Mouse (Mus musculus) limb, embryonic 11.5 days (tissue): ENCODE data around the gene Olfr71. TPM values are rescaled to one million over a fixed set of nuclear protein-coding genes. Genes with fewer than 3 reads are reported as not detected.

Experiments used
- ATAC-seq: fragments of 200-750 bp; cut with Nextera tagmentation; 2 replicates; pipeline ENCODE4 v1.8.0; 2017; ENCODE audit warnings: low read depth; ENCODE audit not compliant: insufficient number of reproducible peaks, low FRiP score, low TSS enrichment
- DNase-seq: peaks from one replicate; pipeline ENCODE4 v3.0.0-alpha.2; 2015; ENCODE audit warnings: low spot score
- H3K27ac ChIP-seq: fragments of 300-500 bp; sonication (generic); replicated peaks from 2 replicates; pipeline ENCODE4 v1.5.1; 2014; ENCODE audit warnings: low read depth, mild to moderate bottlenecking, low read length
- H3K27me3 ChIP-seq: fragments of 300-500 bp; sonication (generic); 2 replicates; pipeline ENCODE4 v1.6.1; 2014; ENCODE audit warnings: mild to moderate bottlenecking, low read length, mixed read lengths; ENCODE audit not compliant: control insufficient read depth, insufficient read depth
- H3K36me3 ChIP-seq: fragments of 300-500 bp; sonication (generic); 2 replicates; pipeline ENCODE4 v1.6.1; 2014; ENCODE audit warnings: mild to moderate bottlenecking, low read length, moderate library complexity, mixed read lengths; ENCODE audit not compliant: control insufficient read depth, insufficient read depth
- H3K4me1 ChIP-seq: fragments of 300-500 bp; sonication (generic); 2 replicates; pipeline ENCODE4 v1.6.1; 2014; ENCODE audit warnings: low read length, mixed read lengths; ENCODE audit not compliant: control insufficient read depth, insufficient read depth
- H3K4me2 ChIP-seq: fragments of 300-500 bp; sonication (generic); 2 replicates; pipeline ENCODE4 v1.6.1; 2014; ENCODE audit warnings: low read depth, mild to moderate bottlenecking, moderate library complexity; ENCODE audit not compliant: severe bottlenecking
- H3K4me3 ChIP-seq: fragments of 300-500 bp; sonication (generic); 2 replicates; pipeline ENCODE4 v1.5.1; 2014; ENCODE audit warnings: low read depth, low read length
- H3K9ac ChIP-seq: fragments of 300-500 bp; sonication (generic); 2 replicates; pipeline ENCODE4 v1.6.1; 2014; ENCODE audit warnings: mild to moderate bottlenecking, low read length
- H3K9me3 ChIP-seq: fragments of 300-500 bp; sonication (generic); 2 replicates; pipeline ENCODE4 v1.6.1; 2016; ENCODE audit warnings: low read length; ENCODE audit not compliant: control insufficient read depth
- WGBS: fragments of 180-500 bp; shearing (Covaris S2); extraction: QIAGEN DNeasy Blood & Tissue Kit; methylation state at CpG from one replicate; pipeline ENCODE4 v1.1.7; 2014; 5-methylcytosine and 5-hydroxymethylcytosine counted together
- polyA plus RNA-seq: library from polyadenylated mRNA; unstranded; fragments of >200 nt; fragmentation: Nextera tagmentation; extraction: Ambion mirVana; gene quantifications from 2 replicates; pipeline ENCODE4 v1.2.1, GENCODE M21; 2014

Olfr71 gene
- not detected in 2 replicates for polyA plus RNA-seq

DNA sequence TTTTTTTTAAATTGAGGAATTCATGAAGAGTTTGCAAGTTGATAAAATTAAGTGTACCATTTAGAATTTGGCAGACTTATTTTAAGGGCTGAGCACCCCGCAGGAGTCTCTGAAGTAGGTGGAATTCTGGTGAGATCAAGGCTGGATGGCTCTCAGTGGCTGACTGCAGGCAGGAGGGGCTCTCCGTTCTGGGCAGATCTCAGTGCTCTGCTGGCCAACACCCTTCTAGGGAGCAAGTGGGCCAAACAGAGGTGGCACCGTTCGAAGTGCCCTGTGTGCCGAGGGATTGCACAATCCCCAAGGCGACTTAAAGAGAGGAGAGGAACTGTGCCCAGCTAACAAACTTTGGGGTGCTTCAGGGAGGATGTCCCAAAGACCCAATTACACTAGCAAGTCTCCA lies at the start of gene Olfr71:
TSS of gene Olfr71 (minus strand) at position 387 of the 400 bp plus-strand sequence.
- DNase-seq (no peak), ATAC-seq (no peak)
- Histone ChIP-seq H3K9ac (no peak within 1 kb of the TSS), H3K27me3 (no peaks in the 10 kb centered on the region), H3K4me3 (no peak within 1 kb of the TSS), H3K27ac (no peak within 1 kb of the TSS), H3K4me2 (no peak within 1 kb of the TSS), H3K9me3 (no peaks in the 10 kb centered on the region), H3K4me1 (no peaks in the 10 kb centered on the region), H3K36me3 (no peaks in the 10 kb centered on the region)
- 74% methylated on average over 6 of the region's 6 CpGs for WGBS

DNA sequence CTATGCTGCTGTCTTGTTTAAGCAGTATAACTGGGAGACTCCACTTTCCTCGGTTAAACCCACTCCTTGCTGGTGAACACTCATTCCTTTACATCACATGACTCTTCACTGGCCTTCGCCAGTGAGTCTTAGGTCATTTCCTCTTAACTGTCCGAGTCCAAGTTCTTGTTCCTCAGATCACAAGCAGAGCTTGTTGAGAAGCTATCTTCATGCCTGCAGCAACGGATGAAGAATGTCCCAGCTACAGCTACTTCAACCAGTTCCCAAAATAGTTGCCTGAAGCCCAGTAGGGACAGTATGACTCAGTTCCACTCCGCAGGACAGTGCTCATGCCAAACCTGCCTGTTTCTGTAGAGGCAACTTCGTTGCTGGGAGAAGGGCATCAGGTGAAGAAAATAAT lies 47.2 kb upstream of the Olfr71 start:
- WGBS, result 87% methylated on average over 6 of the region's 6 CpGs
- no peaks in the 10 kb centered on the region for H3K9me3 ChIP-seq
- peaks cover 3% of the 10 kb centered on the region; the same call in 1 of the 2 replicates for H3K4me1 ChIP-seq
- DNase-seq (no peak), ATAC-seq (no peak)
- H3K4me3 ChIP-seq, result no peak overlapping the region
- no peaks in the 10 kb centered on the region for H3K27me3 ChIP-seq
- no peak overlapping the region for H3K27ac ChIP-seq
- no peak overlapping the region for H3K4me2 ChIP-seq
- no peaks in the 10 kb centered on the region for H3K36me3 ChIP-seq
- no peak overlapping the region for H3K9ac ChIP-seq

DNA sequence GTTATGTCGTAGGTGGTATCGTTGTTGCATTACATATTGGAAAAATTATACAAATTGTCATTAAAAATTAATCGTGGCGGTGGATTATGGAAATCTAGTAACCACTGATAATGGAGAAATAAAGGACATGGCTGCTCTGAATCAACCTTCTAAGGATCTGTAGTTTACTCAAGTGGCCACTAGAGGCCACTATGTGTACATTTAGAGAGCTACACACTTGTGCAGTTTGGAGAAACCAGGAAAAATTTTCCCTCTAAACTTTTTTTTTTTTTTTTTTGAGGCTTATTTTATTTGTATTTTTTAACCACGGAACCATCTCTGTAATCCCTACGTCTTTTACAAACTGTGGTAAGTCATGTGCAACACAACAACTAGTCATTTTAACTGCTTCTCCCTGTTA lies 35.1 kb upstream of the Olfr71 start:
- Histone ChIP-seq H3K4me1 (no peaks in the 10 kb centered on the region), H3K4me3 (no peak overlapping the region), H3K4me2 (no peak overlapping the region), H3K9ac (no peak overlapping the region), H3K36me3 (no peaks in the 10 kb centered on the region), H3K27me3 (no peaks in the 10 kb centered on the region), H3K27ac (no peak overlapping the region), H3K9me3 (no peaks in the 10 kb centered on the region)
- 20% methylated on average over 6 of the region's 6 CpGs for WGBS
- ATAC-seq (0 out of 2 replicates have a peak, but pooled peaks have one; percentile 54), DNase-seq (no peak)

DNA sequence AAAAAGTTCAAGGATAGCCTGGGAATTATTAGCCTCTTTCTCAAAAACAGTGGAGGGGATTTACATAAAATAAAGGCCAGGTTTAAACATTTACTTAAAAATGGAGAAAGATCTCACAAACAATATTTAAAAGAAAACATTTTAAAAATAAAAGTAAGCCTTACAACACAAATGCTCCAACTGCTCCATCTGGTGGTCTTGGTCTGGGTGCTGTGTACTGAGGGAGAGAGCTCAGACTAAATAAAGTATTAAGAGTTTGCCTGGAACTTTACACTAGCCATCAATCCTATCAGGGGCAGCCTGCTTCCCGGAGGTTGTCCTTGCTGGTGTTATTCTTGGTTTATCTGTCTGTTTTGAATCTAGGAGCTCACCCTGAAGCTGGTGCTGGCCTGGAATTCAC lies 33.0 kb upstream of the Olfr71 start:
- DNase-seq (no peak), ATAC-seq (no peak)
- no peak overlapping the region for H3K4me2 ChIP-seq
- no peak overlapping the region for H3K27ac ChIP-seq
- no peaks in the 10 kb centered on the region for H3K9me3 ChIP-seq
- H3K27me3 ChIP-seq, result no peaks in the 10 kb centered on the region
- no peak overlapping the region for H3K4me3 ChIP-seq
- no peaks in the 10 kb centered on the region for H3K4me1 ChIP-seq
- no peak overlapping the region for H3K9ac ChIP-seq
- 50% methylated on average over 1 of the region's 1 CpGs for WGBS
- H3K36me3 ChIP-seq, result no peaks in the 10 kb centered on the region

DNA sequence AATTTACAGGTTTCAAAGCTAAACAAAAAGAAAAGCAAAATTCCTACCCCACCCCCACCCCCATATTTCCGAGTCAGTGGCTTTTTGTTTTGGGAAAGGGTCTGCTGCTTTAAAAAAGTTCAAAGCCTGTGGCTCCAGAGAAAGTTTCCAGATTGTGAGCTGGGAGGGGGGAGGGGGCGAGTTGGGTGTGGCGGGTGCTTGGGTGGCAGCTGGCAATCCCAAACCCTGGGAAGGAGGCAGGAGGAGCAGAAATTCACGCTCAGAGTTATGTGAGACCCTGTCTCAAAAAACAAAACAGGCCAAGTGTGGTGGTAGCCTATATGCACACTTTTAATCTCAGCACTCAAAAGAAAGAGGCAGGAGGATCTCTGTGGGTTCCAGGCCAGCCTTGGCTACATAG lies 32.6 kb upstream of the Olfr71 start:
- H3K27ac ChIP-seq, result no peak overlapping the region
- no peaks in the 10 kb centered on the region for H3K9me3 ChIP-seq
- H3K4me2 ChIP-seq, result no peak overlapping the region
- no peak overlapping the region for H3K9ac ChIP-seq
- H3K27me3 ChIP-seq, result no peaks in the 10 kb centered on the region
- no peaks in the 10 kb centered on the region for H3K4me1 ChIP-seq
- H3K4me3 ChIP-seq, result no peak overlapping the region
- 26% methylated on average over 4 of the region's 4 CpGs for WGBS
- DNase-seq, result no peak
- H3K36me3 ChIP-seq, result no peaks in the 10 kb centered on the region
- no peak for ATAC-seq

DNA sequence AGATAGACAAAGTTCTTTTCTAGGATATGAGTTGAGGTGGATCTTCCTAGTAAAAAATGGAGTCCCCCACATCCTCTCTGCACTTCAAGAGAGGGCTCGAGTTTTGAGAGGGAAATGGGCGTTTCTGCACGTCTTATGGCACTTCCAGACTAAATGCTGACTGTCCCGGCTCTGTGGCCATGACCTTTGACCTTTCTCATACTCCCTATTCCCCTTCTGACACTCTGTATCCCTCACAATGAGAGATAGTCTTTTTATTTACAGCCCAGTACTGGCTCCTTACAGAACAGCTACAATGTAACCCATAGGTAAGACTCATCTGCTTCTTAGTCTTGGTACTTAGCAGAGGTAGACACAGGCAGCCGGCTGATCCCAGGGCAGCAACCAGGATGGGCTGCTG lies 31.5 kb upstream of the Olfr71 start:
- no peak overlapping the region for H3K4me2 ChIP-seq
- WGBS, result 71% methylated on average over 5 of the region's 5 CpGs
- H3K9me3 ChIP-seq, result no peaks in the 10 kb centered on the region
- DNase-seq, result no peak
- H3K4me3 ChIP-seq, result no peak overlapping the region
- no peaks in the 10 kb centered on the region for H3K36me3 ChIP-seq
- no peak overlapping the region for H3K9ac ChIP-seq
- no peak overlapping the region for H3K27ac ChIP-seq
- 0 out of 2 replicates have a peak, but pooled peaks cover 3% of the 10 kb centered on the region for H3K4me1 ChIP-seq
- H3K27me3 ChIP-seq, result no peaks in the 10 kb centered on the region
- no peak for ATAC-seq

DNA sequence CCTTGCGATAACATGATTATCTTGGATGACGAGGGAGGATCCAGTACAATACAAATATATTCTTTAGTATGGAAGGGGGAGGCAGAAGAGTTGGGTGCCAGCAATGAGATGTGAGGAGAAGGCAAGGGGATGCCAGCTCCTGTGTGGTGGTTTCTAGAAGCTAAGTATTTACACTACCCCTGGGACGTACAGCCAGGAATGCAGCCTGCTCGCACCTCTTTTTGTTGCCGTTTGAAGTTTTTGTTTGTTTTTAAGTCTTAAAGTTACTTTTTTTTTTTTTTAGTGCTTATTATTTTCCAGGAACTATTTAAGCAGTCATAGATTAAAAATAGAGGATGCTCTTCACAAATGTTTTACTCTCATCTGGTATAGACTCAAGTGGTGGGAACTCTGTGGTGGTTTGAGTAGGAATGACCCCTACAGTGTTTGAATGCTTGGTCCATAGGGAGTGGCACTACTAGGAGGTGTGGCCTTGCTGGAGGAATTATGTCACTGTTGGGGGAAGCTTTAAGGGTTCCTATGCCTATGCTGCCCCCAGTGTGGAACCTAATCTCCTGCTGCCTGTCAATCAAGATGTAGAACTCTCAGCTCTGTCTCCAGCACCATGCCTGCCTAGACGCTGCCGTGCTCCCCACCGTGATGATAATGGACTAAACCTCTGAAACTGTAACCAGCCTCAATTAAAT lies 29.1 kb upstream of the Olfr71 start:
- H3K9ac ChIP-seq, result no peak overlapping the region
- WGBS, result 75% methylated on average over 8 of the region's 8 CpGs

DNA sequence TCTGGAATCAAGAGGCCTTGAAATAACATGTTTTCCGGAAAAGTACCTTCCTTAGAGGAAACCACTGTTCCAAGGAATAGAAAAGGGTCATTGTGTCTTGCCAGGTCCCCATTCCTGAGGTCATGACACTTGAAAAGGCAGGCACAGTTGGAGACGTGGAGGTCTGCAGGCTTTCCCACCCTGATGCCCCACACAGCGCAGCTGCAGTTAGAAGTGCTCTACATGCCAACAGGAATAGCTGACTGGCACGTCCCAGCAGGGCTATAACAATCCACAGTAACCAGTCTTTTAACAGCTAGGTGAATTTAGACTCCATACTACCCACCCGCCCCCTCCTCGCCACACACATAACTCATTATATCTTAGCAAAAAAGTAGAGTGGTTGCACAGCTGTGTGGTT lies 27.1 kb upstream of the Olfr71 start:
- H3K4me2 ChIP-seq, result no peak overlapping the region
- no peak overlapping the region for H3K9ac ChIP-seq
- H3K4me3 ChIP-seq, result no peak overlapping the region
- 0 out of 2 replicates have a peak, but pooled peaks cover 3% of the 10 kb centered on the region for H3K4me1 ChIP-seq
- no peaks in the 10 kb centered on the region for H3K9me3 ChIP-seq
- H3K27me3 ChIP-seq, result no peaks in the 10 kb centered on the region
- ATAC-seq, result no peak; the same call in 1 of the 2 replicates
- no peak for DNase-seq
- peak overlapping the region; percentile 68; the same call in 1 of the 2 replicates for H3K27ac ChIP-seq
- 78% methylated on average over 6 of the region's 6 CpGs for WGBS
- no peaks in the 10 kb centered on the region for H3K36me3 ChIP-seq

More for the DNA sequence above, 29.1 kb upstream of the Olfr71 start:
- H3K4me3 ChIP-seq, result no peak overlapping the region
- no peak overlapping the region for H3K27ac ChIP-seq
- H3K4me1 ChIP-seq, result 0 out of 2 replicates have a peak, but pooled peaks cover 3% of the 10 kb centered on the region
- ATAC-seq, result no peak
- no peaks in the 10 kb centered on the region for H3K27me3 ChIP-seq
- no peaks in the 10 kb centered on the region for H3K36me3 ChIP-seq
- H3K9me3 ChIP-seq, result no peaks in the 10 kb centered on the region
- DNase-seq, result no peak
- H3K4me2 ChIP-seq, result no peak overlapping the region

DNA sequence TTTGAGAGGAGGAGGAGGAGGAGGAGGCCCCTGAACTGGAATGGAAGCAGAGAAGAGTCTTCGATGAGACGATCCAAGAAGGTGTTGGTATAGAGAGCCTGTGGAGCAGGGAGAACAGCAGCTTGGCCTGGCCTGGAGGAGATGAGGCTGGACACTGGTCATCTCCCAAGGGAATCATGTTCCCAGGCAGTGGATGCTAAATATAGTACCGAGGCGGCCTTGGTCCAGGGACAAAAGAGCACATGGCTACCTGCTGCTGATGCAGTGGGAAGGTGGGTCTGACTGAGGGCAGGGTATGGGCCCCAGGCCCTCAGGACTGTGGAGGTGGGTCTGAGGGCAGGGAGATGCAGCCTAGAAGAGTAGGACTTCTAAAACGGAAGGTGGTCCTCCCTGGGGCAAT lies 23.1 kb upstream of the Olfr71 start:
- DNase-seq, result no peak
- H3K4me2 ChIP-seq, result no peak overlapping the region
- 86% methylated on average over 5 of the region's 5 CpGs for WGBS
- ATAC-seq, result no peak
- H3K36me3 ChIP-seq, result no peaks in the 10 kb centered on the region
- H3K9me3 ChIP-seq, result no peaks in the 10 kb centered on the region
- H3K27me3 ChIP-seq, result no peaks in the 10 kb centered on the region
- no peak overlapping the region for H3K27ac ChIP-seq
- H3K4me1 ChIP-seq, result 0 out of 2 replicates have a peak, but pooled peaks cover 5% of the 10 kb centered on the region
- no peak overlapping the region for H3K9ac ChIP-seq
- H3K4me3 ChIP-seq, result no peak overlapping the region
